Mouse (Mus musculus) liver, embryonic 15.5 days (tissue): ENCODE results near the gene Rcsd1. TPM values are rescaled to one million over a fixed set of nuclear protein-coding genes. Genes with fewer than 3 reads are reported as not detected.

Experiments
- ATAC-seq: fragments of 200-750 bp; cut with Nextera tagmentation; 2 replicates; pipeline ENCODE4 v1.8.0; 2017; ENCODE audit warnings: moderate number of reproducible peaks, mild to moderate bottlenecking, moderate library complexity; ENCODE audit not compliant: insufficient read depth
- H3K27ac ChIP-seq: fragments of 300-500 bp; sonication (generic); replicated peaks from 2 replicates; pipeline ENCODE4 v1.5.1; 2015; ENCODE audit warnings: mild to moderate bottlenecking, inconsistent platforms
- H3K27me3 ChIP-seq: fragments of 300-500 bp; sonication (generic); 2 replicates; pipeline ENCODE4 v1.6.1; 2015; ENCODE audit warnings: mild to moderate bottlenecking, inconsistent platforms
- H3K36me3 ChIP-seq: fragments of 300-500 bp; sonication (generic); replicated peaks from 2 replicates; pipeline ENCODE4 v1.6.1; 2015; ENCODE audit warnings: moderate library complexity, mild to moderate bottlenecking, inconsistent platforms
- H3K4me1 ChIP-seq: fragments of 300-500 bp; sonication (generic); replicated peaks from 2 replicates; pipeline ENCODE4 v1.6.1; 2015; ENCODE audit warnings: inconsistent platforms
- H3K4me2 ChIP-seq: fragments of 300-500 bp; sonication (generic); 2 replicates; pipeline ENCODE4 v1.6.1; 2015; ENCODE audit warnings: moderate library complexity, mild to moderate bottlenecking, inconsistent platforms
- H3K4me3 ChIP-seq: fragments of 300-500 bp; sonication (generic); replicated peaks from 2 replicates; pipeline ENCODE4 v1.5.1; 2015; ENCODE audit warnings: mild to moderate bottlenecking, inconsistent platforms
- H3K9ac ChIP-seq: fragments of 300-500 bp; sonication (generic); 2 replicates; pipeline ENCODE4 v1.6.1; 2015; ENCODE audit warnings: moderate library complexity, mild to moderate bottlenecking, inconsistent platforms
- H3K9me3 ChIP-seq: fragments of 300-500 bp; sonication (generic); replicated peaks from 2 replicates; pipeline ENCODE4 v1.6.1; 2016; ENCODE audit warnings: inconsistent platforms
- WGBS: fragments of 180-500 bp; shearing (Covaris S2); methylation state at CpG from one replicate; pipeline ENCODE4 v1.1.7; 2015; ENCODE audit warnings: mixed read lengths; ENCODE audit not compliant: insufficient replicate concordance; 5-methylcytosine and 5-hydroxymethylcytosine counted together
- polyA plus RNA-seq: library from polyadenylated mRNA; unstranded; fragments of >200 nt; fragmentation: Nextera tagmentation; extraction: Ambion mirVana; gene quantifications from 2 replicates; pipeline ENCODE4 v1.2.1, GENCODE M21; 2015

Gene Rcsd1
- polyA plus RNA-seq, 1 experiment from 2014 or later: 11.5 TPM

GRCm38 (mm10) chr1:165625058-165625457 is 84.5 kb downstream of the Rcsd1 start:
- no peak overlapping the region for H3K4me3 ChIP-seq
- no peaks in the 10 kb centered on the region for H3K27me3 ChIP-seq
- no peak for ATAC-seq
- H3K9ac ChIP-seq: no peak overlapping the region
- H3K9me3 ChIP-seq: no peaks in the 10 kb centered on the region
- 73% methylated on average over 5 of the region's 5 CpGs for WGBS
- no peak overlapping the region for H3K4me2 ChIP-seq
- no peaks in the 10 kb centered on the region for H3K36me3 ChIP-seq
- H3K27ac ChIP-seq: no peak overlapping the region
- peaks cover 36% of the 10 kb centered on the region for H3K4me1 ChIP-seq

GRCm38 (mm10) chr1:165618201-165618624 is 91.3 kb downstream of the Rcsd1 start:
- ATAC-seq: no peak
- no peak overlapping the region for H3K9ac ChIP-seq
- no peaks in the 10 kb centered on the region for H3K36me3 ChIP-seq
- H3K9me3 ChIP-seq: no peaks in the 10 kb centered on the region
- 58% methylated on average over 9 of the region's 9 CpGs for WGBS
- H3K4me3 ChIP-seq: no peak overlapping the region
- H3K4me2 ChIP-seq: no peak overlapping the region
- H3K27me3 ChIP-seq: no peaks in the 10 kb centered on the region
- H3K4me1 ChIP-seq: peaks cover 25% of the 10 kb centered on the region
- H3K27ac ChIP-seq: peak overlapping the region; percentile 76

DNA sequence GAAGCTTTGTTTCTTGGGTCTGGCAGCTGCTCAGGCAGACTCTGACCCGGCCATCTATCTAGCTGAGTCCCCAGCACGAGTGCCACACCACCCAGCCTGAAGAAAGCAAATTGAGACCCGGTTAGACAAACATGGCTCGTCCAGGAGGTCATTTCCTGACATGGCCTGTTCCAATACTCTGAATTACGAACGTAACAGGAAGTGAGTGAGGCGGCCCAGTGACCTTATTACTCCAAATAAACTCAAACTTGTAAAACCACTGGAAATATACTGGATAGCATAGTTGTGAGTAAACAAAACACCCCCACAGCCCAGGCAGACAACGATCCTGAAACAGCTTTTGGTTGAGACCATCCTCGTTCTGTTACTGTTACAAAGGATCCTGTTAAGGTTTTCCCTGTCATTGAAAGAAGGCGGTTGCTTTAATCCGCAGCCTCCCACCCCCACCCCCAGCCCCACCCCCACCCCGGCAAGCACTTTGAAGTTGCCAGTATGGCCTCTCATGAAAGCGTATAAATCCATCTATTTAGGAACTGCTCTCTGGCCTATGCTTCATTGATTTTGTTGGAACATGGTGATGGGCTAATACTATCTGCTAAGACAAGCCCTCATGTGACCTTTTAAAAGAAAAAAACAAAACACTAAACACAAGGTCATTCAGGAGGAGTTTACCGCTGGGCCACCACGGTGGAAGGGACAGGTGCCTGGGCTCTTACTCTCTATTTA is 92.2 kb downstream of the Rcsd1 start:
- Histone ChIP-seq H3K4me2 (peak overlapping the region; percentile 16; the same call in 1 of the 2 replicates), H3K9me3 (no peaks in the 10 kb centered on the region), H3K4me1 (peaks cover 25% of the 10 kb centered on the region), H3K4me3 (no peak overlapping the region), H3K9ac (no peak overlapping the region), H3K36me3 (no peaks in the 10 kb centered on the region), H3K27ac (peak overlapping the region; percentile 76), H3K27me3 (no peaks in the 10 kb centered on the region)
- 38% methylated on average over 15 of the region's 15 CpGs for WGBS
- ATAC-seq: peak; percentile 79

DNA sequence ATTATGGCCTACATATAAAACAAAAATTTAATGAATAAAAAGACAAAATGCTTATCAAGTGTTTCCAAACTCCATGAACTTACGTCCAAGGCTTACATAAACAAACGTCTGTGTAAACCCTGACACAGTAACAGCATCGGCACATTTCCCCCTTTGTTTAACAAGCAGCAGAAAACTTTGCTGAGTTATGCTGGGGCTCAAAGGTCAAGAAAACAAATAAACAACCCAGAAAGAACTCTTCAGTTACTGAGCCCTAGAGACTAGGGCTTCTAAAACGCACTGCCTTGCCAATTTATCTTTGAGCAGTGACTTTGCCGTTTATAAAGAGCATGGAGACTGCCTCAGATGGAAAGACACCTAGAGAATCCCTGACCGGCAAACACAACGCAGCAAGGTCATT is 92.9 kb downstream of the Rcsd1 start:
- peaks cover 28% of the 10 kb centered on the region for H3K4me1 ChIP-seq
- ATAC-seq: peak; percentile 32; the same call in 1 of the 2 replicates

GRCm38 (mm10) chr1:165614793-165615192 is 94.8 kb downstream of the Rcsd1 start:
- no peak overlapping the region for H3K9ac ChIP-seq
- H3K27ac ChIP-seq: no peak overlapping the region
- no peak overlapping the region for H3K4me2 ChIP-seq
- no peak overlapping the region for H3K4me3 ChIP-seq
- peaks cover 22% of the 10 kb centered on the region for H3K4me1 ChIP-seq
- no peak for ATAC-seq
- no peaks in the 10 kb centered on the region for H3K27me3 ChIP-seq
- no peaks in the 10 kb centered on the region for H3K36me3 ChIP-seq
- 66% methylated on average over 3 of the region's 3 CpGs for WGBS
- H3K9me3 ChIP-seq: no peaks in the 10 kb centered on the region

More for the DNA sequence above, 92.9 kb downstream of the Rcsd1 start:
- 38% methylated on average over 7 of the region's 7 CpGs for WGBS
- H3K27ac ChIP-seq: peak overlapping the region; percentile 76
- H3K36me3 ChIP-seq: no peaks in the 10 kb centered on the region
- no peaks in the 10 kb centered on the region for H3K9me3 ChIP-seq
- no peaks in the 10 kb centered on the region for H3K27me3 ChIP-seq
- no peak overlapping the region for H3K9ac ChIP-seq
- H3K4me2 ChIP-seq: peak overlapping the region; percentile 16; the same call in 1 of the 2 replicates
- H3K4me3 ChIP-seq: no peak overlapping the region

- no peaks in the 10 kb centered on the region for H3K36me3 ChIP-seq
- no peak overlapping the region for H3K4me2 ChIP-seq
- peaks cover 26% of the 10 kb centered on the region for H3K4me1 ChIP-seq
- no peak overlapping the region for H3K4me3 ChIP-seq
- H3K27me3 ChIP-seq: no peaks in the 10 kb centered on the region
- H3K27ac ChIP-seq: no peak overlapping the region
- no peak for ATAC-seq
- H3K9me3 ChIP-seq: no peaks in the 10 kb centered on the region
- WGBS: 67% methylated on average over 4 of the region's 4 CpGs
- no peak overlapping the region for H3K9ac ChIP-seq
Measured at GRCm38 (mm10) chr1:165613926-165614325, 95.6 kb downstream of the Rcsd1 start.

DNA sequence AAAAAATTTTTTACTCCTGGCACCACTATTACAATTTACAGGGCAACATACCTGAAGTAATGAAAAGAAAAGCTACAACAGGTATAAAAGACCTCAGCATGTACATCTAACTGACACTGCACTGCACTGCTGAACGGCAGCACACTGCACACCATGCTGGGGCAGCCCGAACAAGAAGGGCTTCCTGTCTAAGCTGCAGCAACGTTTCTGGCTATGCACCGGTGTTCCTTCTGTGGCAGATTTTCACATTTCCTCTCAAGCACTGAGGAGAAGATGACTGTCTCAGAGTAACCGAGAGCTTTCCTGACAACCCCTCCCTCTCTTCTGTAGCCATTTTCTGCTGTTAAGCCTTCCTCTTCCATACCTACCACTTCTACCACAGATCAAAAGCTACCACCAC is 96.8 kb downstream of the Rcsd1 start:
- Histone ChIP-seq H3K27ac (no peak overlapping the region), H3K4me3 (no peak overlapping the region), H3K4me2 (no peak overlapping the region), H3K9ac (no peak overlapping the region), H3K4me1 (peaks cover 19% of the 10 kb centered on the region), H3K9me3 (no peaks in the 10 kb centered on the region), H3K27me3 (no peaks in the 10 kb centered on the region), H3K36me3 (no peaks in the 10 kb centered on the region)
- no peak for ATAC-seq
- WGBS: 17% methylated on average over 5 of the region's 5 CpGs

DNA sequence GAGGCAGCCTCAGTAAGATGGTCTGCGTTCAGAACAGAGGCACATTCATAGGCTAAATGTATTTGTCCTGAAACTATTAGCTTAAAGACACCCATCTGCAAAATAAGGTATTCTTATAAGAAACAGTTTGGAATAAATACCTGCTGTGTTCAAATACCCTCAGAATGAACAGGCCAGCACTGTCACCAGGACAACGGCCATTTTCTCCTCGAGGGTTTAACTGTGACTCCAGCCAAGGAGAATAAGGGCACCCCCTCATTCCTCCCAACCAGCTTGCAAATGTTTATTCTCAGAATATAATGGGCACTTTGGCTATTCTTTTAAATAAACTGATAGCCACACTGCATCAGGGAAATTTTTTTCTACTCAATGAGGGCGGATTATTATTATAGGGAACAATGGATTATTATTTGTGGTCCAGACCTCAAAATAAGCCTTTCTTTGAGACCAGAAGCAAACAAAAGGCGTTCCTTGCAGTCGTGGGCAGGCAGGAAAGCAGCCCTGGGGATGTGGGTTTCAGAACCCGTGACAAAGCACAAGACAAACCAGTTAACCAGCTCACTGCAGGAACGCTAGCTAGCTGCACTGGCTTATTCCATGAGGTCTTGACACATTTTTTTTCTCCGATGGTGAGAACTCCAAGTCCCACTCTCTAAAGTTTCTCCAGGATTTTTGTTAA is 99.1 kb downstream of the Rcsd1 start:
- Histone ChIP-seq H3K27ac (no peak overlapping the region), H3K27me3 (no peaks in the 10 kb centered on the region), H3K36me3 (no peaks in the 10 kb centered on the region), H3K4me2 (no peak overlapping the region), H3K9me3 (no peaks in the 10 kb centered on the region), H3K4me1 (0 out of 2 replicates have a peak, but pooled peaks cover 7% of the 10 kb centered on the region), H3K9ac (no peak overlapping the region), H3K4me3 (no peak overlapping the region)
- 48% methylated on average over 9 of the region's 9 CpGs for WGBS
- no peak for ATAC-seq

GRCm38 (mm10) chr1:165609495-165610320 is 99.8 kb downstream of the Rcsd1 start:
- no peak overlapping the region for H3K4me3 ChIP-seq
- no peaks in the 10 kb centered on the region for H3K9me3 ChIP-seq
- WGBS: 41% methylated on average over 7 of the region's 7 CpGs
- no peaks in the 10 kb centered on the region for H3K36me3 ChIP-seq
- no peak overlapping the region for H3K27ac ChIP-seq
- no peaks in the 10 kb centered on the region for H3K27me3 ChIP-seq
- H3K4me1 ChIP-seq: 0 out of 2 replicates have a peak, but pooled peaks cover 7% of the 10 kb centered on the region
- H3K9ac ChIP-seq: no peak overlapping the region
- ATAC-seq: no peak
- H3K4me2 ChIP-seq: no peak overlapping the region

GRCm38 (mm10) chr1:165608904-165609303 is 100.7 kb downstream of the Rcsd1 start:
- no peak overlapping the region for H3K27ac ChIP-seq

DNA sequence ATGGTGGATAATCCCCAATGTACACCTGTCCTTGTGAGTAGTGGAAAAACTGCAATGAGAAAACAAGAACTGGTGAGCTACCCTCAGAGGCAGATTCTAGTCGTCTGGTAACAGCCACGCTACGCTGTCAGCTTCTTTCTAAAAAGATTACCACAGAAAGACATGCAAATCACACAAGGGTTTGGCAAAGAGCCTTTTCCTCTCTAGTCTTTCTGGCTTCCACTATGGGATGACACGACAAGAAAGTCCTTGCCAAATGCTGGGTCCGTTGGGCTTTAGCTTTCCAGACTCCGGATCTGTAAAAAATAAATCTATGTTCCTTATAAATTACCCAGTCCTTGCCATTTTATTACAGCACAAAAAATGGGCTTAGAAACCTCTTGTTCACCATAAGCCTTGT is 103.8 kb downstream of the Rcsd1 start:
- no peaks in the 10 kb centered on the region for H3K9me3 ChIP-seq
- H3K4me2 ChIP-seq: no peak overlapping the region
- H3K36me3 ChIP-seq: no peaks in the 10 kb centered on the region
- no peak overlapping the region for H3K27ac ChIP-seq
- no peak overlapping the region for H3K4me3 ChIP-seq
- H3K27me3 ChIP-seq: no peaks in the 10 kb centered on the region
- 0 out of 2 replicates have a peak, but pooled peaks cover 4% of the 10 kb centered on the region for H3K4me1 ChIP-seq
- H3K9ac ChIP-seq: no peak overlapping the region
- ATAC-seq: no peak
- 76% methylated on average over 6 of the region's 6 CpGs for WGBS

More at GRCm38 (mm10) chr1:165608904-165609303, 100.7 kb downstream of the Rcsd1 start:
- Histone ChIP-seq H3K4me1 (0 out of 2 replicates have a peak, but pooled peaks cover 7% of the 10 kb centered on the region), H3K4me3 (no peak overlapping the region), H3K9ac (no peak overlapping the region), H3K9me3 (no peaks in the 10 kb centered on the region), H3K4me2 (no peak overlapping the region), H3K27me3 (no peaks in the 10 kb centered on the region), H3K36me3 (no peaks in the 10 kb centered on the region)
- ATAC-seq: no peak
- 77% methylated on average over 4 of the region's 4 CpGs for WGBS
